Mouse (Mus musculus): ENCODE data around the gene Rpl41. TPM values are rescaled to one million over a fixed set of nuclear protein-coding genes. Genes with fewer than 3 reads are reported as not detected.
"Not testable (repeated sequence)": the region's sequence is repeated elsewhere in the genome, so short reads cannot be mapped to it uniquely, and the experiment has no call there.

The Rpl41 gene
- polyA plus RNA-seq, 2 experiments from 2014 or later, result 4,848 to 7,095 TPM

- ATAC-seq, result peak; percentile 0
These were observed 24.9 kb downstream of the Rpl41 start for GRCm38 (mm10) chr10:128524111-128524731.

GRCm38 (mm10) chr10:128522351-128522750, 26.8 kb downstream of the Rpl41 start:
- no peak for ATAC-seq

- ATAC-seq, result no peak
These were observed 28.5 kb downstream of the Rpl41 start for GRCm38 (mm10) chr10:128520591-128520990.

- peak; percentile 45 for ATAC-seq
These were observed 30.3 kb downstream of the Rpl41 start for GRCm38 (mm10) chr10:128518833-128519232.

GRCm38 (mm10) chr10:128516677-128517076, 32.4 kb downstream of the Rpl41 start:
- no peak for ATAC-seq

- ATAC-seq, result no peak
These were observed 33.1 kb downstream of the Rpl41 start for GRCm38 (mm10) chr10:128516029-128516428.

GRCm38 (mm10) chr10:128515044-128515443, 34.1 kb downstream of the Rpl41 start:
- ATAC-seq, result no peak

GRCm38 (mm10) chr10:128511761-128512160, 37.3 kb downstream of the Rpl41 start:
- no peak for ATAC-seq

GRCm38 (mm10) chr10:128511189-128511588, 37.9 kb downstream of the Rpl41 start:
- ATAC-seq, result no peak

- ATAC-seq, result no peak
These were observed 38.8 kb downstream of the Rpl41 start for GRCm38 (mm10) chr10:128510301-128510700.

- ATAC-seq, result no peak
These were observed 39.3 kb downstream of the Rpl41 start for GRCm38 (mm10) chr10:128509831-128510230.

GRCm38 (mm10) chr10:128509203-128509602, 39.9 kb downstream of the Rpl41 start:
- ATAC-seq, result no peak

- ATAC-seq, result no peak
These were observed 40.8 kb downstream of the Rpl41 start for GRCm38 (mm10) chr10:128508260-128508659.

- ATAC-seq, result no peak
These were observed 43.1 kb downstream of the Rpl41 start for GRCm38 (mm10) chr10:128505974-128506373.

GRCm38 (mm10) chr10:128505371-128505667, 43.8 kb downstream of the Rpl41 start:
- ATAC-seq, result not testable (repeated sequence)

- ATAC-seq, result peak; percentile 92
These were observed 44.3 kb downstream of the Rpl41 start for GRCm38 (mm10) chr10:128504641-128505370.

GRCm38 (mm10) chr10:128504012-128504411, 45.1 kb downstream of the Rpl41 start:
- no peak for ATAC-seq

- ATAC-seq, result no peak
These were observed 45.6 kb downstream of the Rpl41 start for GRCm38 (mm10) chr10:128503532-128503931.

- ATAC-seq, result no peak
These were observed 46.8 kb downstream of the Rpl41 start for GRCm38 (mm10) chr10:128502341-128502740.

GRCm38 (mm10) chr10:128499116-128499671, 49.9 kb downstream of the Rpl41 start:
- ATAC-seq, result peak; percentile 10

- peak; percentile 84 for ATAC-seq
These were observed 50.5 kb downstream of the Rpl41 start, which contains the start of gene Myl6b for GRCm38 (mm10) chr10:128498590-128498989. TSS of gene Myl6b (minus strand) at chr10:128498685.
